Mouse (Mus musculus): Measurements from ENCODE around the gene Lrrc4b. TPM values are rescaled to one million over a fixed set of nuclear protein-coding genes. Genes with fewer than 3 reads are reported as not detected.

Lrrc4b gene
- polyA plus RNA-seq, 1 experiment from 2014 or later, result 0.25 TPM

- no peaks in the 10 kb centered on the region for H3K36me3 ChIP-seq (ENCODE audit: insufficient read depth, low read length)
- no peak for ATAC-seq (ENCODE audit: low FRiP score, low TSS enrichment)
- H3K4me2 ChIP-seq (replicated peaks; ENCODE audit: low read depth, low read length), result no peak overlapping the region
- no peak overlapping the region for H3K4me3 ChIP-seq (ENCODE audit: low read length)
- H3K27me3 ChIP-seq (ENCODE audit: insufficient read depth, low read length), result peaks cover 38% of the 10 kb centered on the region
- H3K4me1 ChIP-seq (ENCODE audit: insufficient read depth, low read length), result 0 out of 2 replicates have a peak, but pooled peaks cover 4% of the 10 kb centered on the region
- H3K9me3 ChIP-seq (ENCODE audit: low read length), result no peaks in the 10 kb centered on the region
- H3K27ac ChIP-seq (ENCODE audit: low read length), result no peak overlapping the region
- 31% methylated on average over 5 of the region's 5 CpGs for WGBS
- no peak overlapping the region for H3K9ac ChIP-seq (replicated peaks; ENCODE audit: low read length)
Observed at GRCm38 (mm10) chr7:44475046-44475614, 46.3 kb downstream of the Lrrc4b start.

- H3K4me2 ChIP-seq (replicated peaks; ENCODE audit: low read depth, low read length), result no peak overlapping the region
- no peaks in the 10 kb centered on the region for H3K36me3 ChIP-seq (ENCODE audit: insufficient read depth, low read length)
- WGBS, result 54% methylated on average over 3 of the region's 3 CpGs
- H3K4me3 ChIP-seq (ENCODE audit: low read length), result no peak overlapping the region
- no peaks in the 10 kb centered on the region for H3K9me3 ChIP-seq (ENCODE audit: low read length)
- H3K9ac ChIP-seq (replicated peaks; ENCODE audit: low read length), result no peak overlapping the region
- no peak for ATAC-seq (ENCODE audit: low FRiP score, low TSS enrichment)
- no peak overlapping the region for H3K27ac ChIP-seq (ENCODE audit: low read length)
- peaks cover 36% of the 10 kb centered on the region for H3K27me3 ChIP-seq (ENCODE audit: insufficient read depth, low read length)
- H3K4me1 ChIP-seq (ENCODE audit: insufficient read depth, low read length), result no peaks in the 10 kb centered on the region
Observed at GRCm38 (mm10) chr7:44482836-44483435, 54.1 kb downstream of the Lrrc4b start.

- Histone ChIP-seq H3K4me3 (ENCODE audit: low read length) (no peak overlapping the region), H3K4me2 (replicated peaks; ENCODE audit: low read depth, low read length) (no peak overlapping the region), H3K9ac (replicated peaks; ENCODE audit: low read length) (no peak overlapping the region), H3K4me1 (ENCODE audit: insufficient read depth, low read length) (no peaks in the 10 kb centered on the region), H3K9me3 (ENCODE audit: low read length) (no peaks in the 10 kb centered on the region), H3K27ac (ENCODE audit: low read length) (no peak overlapping the region), H3K36me3 (ENCODE audit: insufficient read depth, low read length) (peaks cover 5% of the 10 kb centered on the region; the same call in 1 of the 2 replicates), H3K27me3 (ENCODE audit: insufficient read depth, low read length) (peaks cover 30% of the 10 kb centered on the region)
- no peak for ATAC-seq (ENCODE audit: low FRiP score, low TSS enrichment)
- 100% methylated on average over 1 of the region's 1 CpGs for WGBS
Observed at GRCm38 (mm10) chr7:44484109-44484508, 55.3 kb downstream of the Lrrc4b start.

GRCm38 (mm10) chr7:44484841-44485571 is 56.2 kb downstream of the Lrrc4b start:
- Histone ChIP-seq H3K4me3 (ENCODE audit: low read length) (no peak overlapping the region), H3K27ac (ENCODE audit: low read length) (no peak overlapping the region), H3K4me1 (ENCODE audit: insufficient read depth, low read length) (no peaks in the 10 kb centered on the region), H3K4me2 (replicated peaks; ENCODE audit: low read depth, low read length) (no peak overlapping the region), H3K9ac (replicated peaks; ENCODE audit: low read length) (no peak overlapping the region), H3K36me3 (ENCODE audit: insufficient read depth, low read length) (peaks cover 11% of the 10 kb centered on the region; the same call in 1 of the 2 replicates), H3K9me3 (ENCODE audit: low read length) (no peaks in the 10 kb centered on the region), H3K27me3 (ENCODE audit: insufficient read depth, low read length) (peaks cover 22% of the 10 kb centered on the region)
- WGBS, result 31% methylated on average over 5 of the region's 5 CpGs
- peak; percentile 55 for ATAC-seq (ENCODE audit: low FRiP score, low TSS enrichment)

GRCm38 (mm10) chr7:44485572-44486195 is 56.9 kb downstream of the Lrrc4b start:
- H3K27me3 ChIP-seq (ENCODE audit: insufficient read depth, low read length), result peaks cover 18% of the 10 kb centered on the region
- WGBS, result 80% methylated on average over 6 of the region's 7 CpGs
- no peaks in the 10 kb centered on the region for H3K4me1 ChIP-seq (ENCODE audit: insufficient read depth, low read length)
- no peaks in the 10 kb centered on the region for H3K9me3 ChIP-seq (ENCODE audit: low read length)
- peaks cover 18% of the 10 kb centered on the region; the same call in 1 of the 2 replicates for H3K36me3 ChIP-seq (ENCODE audit: insufficient read depth, low read length)
- H3K27ac ChIP-seq (ENCODE audit: low read length), result no peak overlapping the region
- ATAC-seq (ENCODE audit: low FRiP score, low TSS enrichment), result no peak
- no peak overlapping the region for H3K9ac ChIP-seq (replicated peaks; ENCODE audit: low read length)
- no peak overlapping the region for H3K4me2 ChIP-seq (replicated peaks; ENCODE audit: low read depth, low read length)
- H3K4me3 ChIP-seq (ENCODE audit: low read length), result no peak overlapping the region

- Histone ChIP-seq H3K9ac (replicated peaks; ENCODE audit: low read length) (no peak overlapping the region), H3K27ac (ENCODE audit: low read length) (no peak overlapping the region), H3K4me2 (replicated peaks; ENCODE audit: low read depth, low read length) (no peak overlapping the region), H3K4me1 (ENCODE audit: insufficient read depth, low read length) (no peaks in the 10 kb centered on the region), H3K9me3 (ENCODE audit: low read length) (no peaks in the 10 kb centered on the region), H3K36me3 (ENCODE audit: insufficient read depth, low read length) (peaks cover 31% of the 10 kb centered on the region), H3K27me3 (ENCODE audit: insufficient read depth, low read length) (peaks cover 12% of the 10 kb centered on the region), H3K4me3 (ENCODE audit: low read length) (no peak overlapping the region)
- WGBS, result 67% methylated on average over 13 of the region's 13 CpGs
- no peak for ATAC-seq (ENCODE audit: low FRiP score, low TSS enrichment)
Observed at GRCm38 (mm10) chr7:44486927-44487575, 58.2 kb downstream of the Lrrc4b start.

GRCm38 (mm10) chr7:44487936-44488335 is 59.1 kb downstream of the Lrrc4b start:
- Histone ChIP-seq H3K36me3 (ENCODE audit: insufficient read depth, low read length) (peaks cover 40% of the 10 kb centered on the region), H3K4me2 (replicated peaks; ENCODE audit: low read depth, low read length) (no peak overlapping the region), H3K4me1 (ENCODE audit: insufficient read depth, low read length) (no peaks in the 10 kb centered on the region), H3K9ac (replicated peaks; ENCODE audit: low read length) (no peak overlapping the region), H3K9me3 (ENCODE audit: low read length) (no peaks in the 10 kb centered on the region), H3K4me3 (ENCODE audit: low read length) (no peak overlapping the region), H3K27me3 (ENCODE audit: insufficient read depth, low read length) (peaks cover 3% of the 10 kb centered on the region; the same call in 1 of the 2 replicates), H3K27ac (ENCODE audit: low read length) (no peak overlapping the region)
- 90% methylated on average over 7 of the region's 7 CpGs for WGBS
- ATAC-seq (ENCODE audit: low FRiP score, low TSS enrichment), result no peak

- H3K36me3 ChIP-seq (ENCODE audit: insufficient read depth, low read length), result peaks cover 44% of the 10 kb centered on the region
- H3K27me3 ChIP-seq (ENCODE audit: insufficient read depth, low read length), result no peaks in the 10 kb centered on the region
- no peak overlapping the region for H3K27ac ChIP-seq (ENCODE audit: low read length)
- H3K4me2 ChIP-seq (replicated peaks; ENCODE audit: low read depth, low read length), result no peak overlapping the region
- H3K4me1 ChIP-seq (ENCODE audit: insufficient read depth, low read length), result no peaks in the 10 kb centered on the region
- no peak overlapping the region for H3K4me3 ChIP-seq (ENCODE audit: low read length)
- H3K9ac ChIP-seq (replicated peaks; ENCODE audit: low read length), result no peak overlapping the region
- ATAC-seq (ENCODE audit: low FRiP score, low TSS enrichment), result no peak
- WGBS, result 95% methylated on average over 8 of the region's 8 CpGs
- no peaks in the 10 kb centered on the region for H3K9me3 ChIP-seq (ENCODE audit: low read length)
Observed at GRCm38 (mm10) chr7:44488545-44488944, 59.7 kb downstream of the Lrrc4b start.

- Histone ChIP-seq H3K36me3 (ENCODE audit: insufficient read depth, low read length) (peaks cover 44% of the 10 kb centered on the region), H3K27ac (ENCODE audit: low read length) (no peak overlapping the region), H3K4me3 (ENCODE audit: low read length) (no peak overlapping the region), H3K27me3 (ENCODE audit: insufficient read depth, low read length) (no peaks in the 10 kb centered on the region), H3K9me3 (ENCODE audit: low read length) (no peaks in the 10 kb centered on the region), H3K4me2 (replicated peaks; ENCODE audit: low read depth, low read length) (no peak overlapping the region), H3K4me1 (ENCODE audit: insufficient read depth, low read length) (peaks cover 4% of the 10 kb centered on the region), H3K9ac (replicated peaks; ENCODE audit: low read length) (no peak overlapping the region)
- ATAC-seq (ENCODE audit: low FRiP score, low TSS enrichment), result no peak
- 97% methylated on average over 4 of the region's 4 CpGs for WGBS
Observed at GRCm38 (mm10) chr7:44490281-44490680, 61.5 kb downstream of the Lrrc4b start.
